Mouse (Mus musculus): ENCODE data around the gene Omt2b. TPM values are rescaled to one million over a fixed set of nuclear protein-coding genes. Genes with fewer than 3 reads are reported as not detected.
"Not testable (repeated sequence)": the region's sequence is repeated elsewhere in the genome, so short reads cannot be mapped to it uniquely, and the experiment has no call there.

The Omt2b gene
- polyA plus RNA-seq, 1 experiment from 2014 or later = not detected

- not testable (repeated sequence) for H3K4me3 ChIP-seq (ENCODE audit: low read depth, low read length); H3K4me1 ChIP-seq (ENCODE audit: control insufficient read depth, low read depth, low read length); H3K27me3 ChIP-seq (ENCODE audit: control insufficient read depth, insufficient read depth, low read depth, low read length); H3K27ac ChIP-seq (ENCODE audit: low read length); H3K36me3 ChIP-seq (ENCODE audit: control insufficient read depth, insufficient read depth); H3K4me2 ChIP-seq (ENCODE audit: low read depth, low read length); H3K9ac ChIP-seq (ENCODE audit: low read depth, low read length); ATAC-seq (ENCODE audit: low read depth); H3K9me3 ChIP-seq (replicated peaks; ENCODE audit: control insufficient read depth, low read length)
- WGBS (ENCODE audit: insufficient replicate concordance) = 33% methylated on average over 1 of the region's 1 CpGs
Observed at GRCm38 (mm10) chr9:78299143-78299542, 28.2 kb upstream of the Omt2b start.

- not testable (repeated sequence) for H3K9ac ChIP-seq (ENCODE audit: low read depth, low read length); ATAC-seq (ENCODE audit: low read depth); H3K27me3 ChIP-seq (ENCODE audit: control insufficient read depth, insufficient read depth, low read depth, low read length); H3K27ac ChIP-seq (ENCODE audit: low read length); H3K36me3 ChIP-seq (ENCODE audit: control insufficient read depth, insufficient read depth); H3K4me2 ChIP-seq (ENCODE audit: low read depth, low read length); H3K4me1 ChIP-seq (ENCODE audit: control insufficient read depth, low read depth, low read length); H3K9me3 ChIP-seq (replicated peaks; ENCODE audit: control insufficient read depth, low read length); H3K4me3 ChIP-seq (ENCODE audit: low read depth, low read length)
- WGBS (ENCODE audit: insufficient replicate concordance) = 57% methylated on average over 3 of the region's 3 CpGs
Observed at GRCm38 (mm10) chr9:78308122-78308521, 19.3 kb upstream of the Omt2b start.

GRCm38 (mm10) chr9:78314696-78315095, 12.7 kb upstream of the Omt2b start, which contains the start of gene Omt2a:
TSS of gene Omt2a (minus strand) at chr9:78314796.
- Histone ChIP-seq H3K4me3 (ENCODE audit: low read depth, low read length) (no peak within 1 kb of the TSS), H3K36me3 (ENCODE audit: control insufficient read depth, insufficient read depth) (no peaks in the 10 kb centered on the region), H3K4me2 (ENCODE audit: low read depth, low read length) (no peak within 1 kb of the TSS), H3K4me1 (ENCODE audit: control insufficient read depth, low read depth, low read length) (no peaks in the 10 kb centered on the region), H3K9ac (ENCODE audit: low read depth, low read length) (no peak within 1 kb of the TSS), H3K27ac (ENCODE audit: low read length) (no peak within 1 kb of the TSS), H3K27me3 (ENCODE audit: control insufficient read depth, insufficient read depth, low read depth, low read length) (no peaks in the 10 kb centered on the region), H3K9me3 (replicated peaks; ENCODE audit: control insufficient read depth, low read length) (no peaks in the 10 kb centered on the region)
- 53% methylated on average over 2 of the region's 2 CpGs for WGBS (ENCODE audit: insufficient replicate concordance)
- ATAC-seq (ENCODE audit: low read depth) = no peak

GRCm38 (mm10) chr9:78319499-78319898, 7.9 kb upstream of the Omt2b start:
- H3K4me3 ChIP-seq (ENCODE audit: low read depth, low read length) = no peak overlapping the region
- H3K27me3 ChIP-seq (ENCODE audit: control insufficient read depth, insufficient read depth, low read depth, low read length) = no peaks in the 10 kb centered on the region
- no peak for ATAC-seq (ENCODE audit: low read depth)
- no peaks in the 10 kb centered on the region for H3K4me1 ChIP-seq (ENCODE audit: control insufficient read depth, low read depth, low read length)
- no peaks in the 10 kb centered on the region for H3K9me3 ChIP-seq (replicated peaks; ENCODE audit: control insufficient read depth, low read length)
- WGBS (ENCODE audit: insufficient replicate concordance) = 5% methylated on average over 1 of the region's 1 CpGs
- no peak overlapping the region for H3K4me2 ChIP-seq (ENCODE audit: low read depth, low read length)
- no peak overlapping the region for H3K27ac ChIP-seq (ENCODE audit: low read length)
- H3K9ac ChIP-seq (ENCODE audit: low read depth, low read length) = no peak overlapping the region
- H3K36me3 ChIP-seq (ENCODE audit: control insufficient read depth, insufficient read depth) = no peaks in the 10 kb centered on the region

- not testable (repeated sequence) for ATAC-seq (ENCODE audit: low read depth); H3K27me3 ChIP-seq (ENCODE audit: control insufficient read depth, insufficient read depth, low read depth, low read length)
Observed at GRCm38 (mm10) chr9:78337050-78337449, 9.7 kb downstream of the Omt2b start.

GRCm38 (mm10) chr9:78340324-78340723, 12.9 kb downstream of the Omt2b start:
- H3K4me1 ChIP-seq (ENCODE audit: control insufficient read depth, low read depth, low read length); ATAC-seq (ENCODE audit: low read depth); H3K36me3 ChIP-seq (ENCODE audit: control insufficient read depth, insufficient read depth); H3K27ac ChIP-seq (ENCODE audit: low read length); H3K9ac ChIP-seq (ENCODE audit: low read depth, low read length); H3K9me3 ChIP-seq (replicated peaks; ENCODE audit: control insufficient read depth, low read length); H3K4me2 ChIP-seq (ENCODE audit: low read depth, low read length); H3K27me3 ChIP-seq (ENCODE audit: control insufficient read depth, insufficient read depth, low read depth, low read length); H3K4me3 ChIP-seq (ENCODE audit: low read depth, low read length): not testable (repeated sequence)
- WGBS (ENCODE audit: insufficient replicate concordance) = 20% methylated on average over 8 of the region's 8 CpGs

More at GRCm38 (mm10) chr9:78337050-78337449, 9.7 kb downstream of the Omt2b start:
- H3K9me3 ChIP-seq (replicated peaks; ENCODE audit: control insufficient read depth, low read length); H3K36me3 ChIP-seq (ENCODE audit: control insufficient read depth, insufficient read depth); H3K4me1 ChIP-seq (ENCODE audit: control insufficient read depth, low read depth, low read length); H3K27ac ChIP-seq (ENCODE audit: low read length); H3K9ac ChIP-seq (ENCODE audit: low read depth, low read length); H3K4me3 ChIP-seq (ENCODE audit: low read depth, low read length); H3K4me2 ChIP-seq (ENCODE audit: low read depth, low read length): not testable (repeated sequence)

GRCm38 (mm10) chr9:78342494-78342893, 15.1 kb downstream of the Omt2b start:
- not testable (repeated sequence) for ATAC-seq (ENCODE audit: low read depth)

GRCm38 (mm10) chr9:78343055-78343454, 15.7 kb downstream of the Omt2b start:
- H3K27me3 ChIP-seq (ENCODE audit: control insufficient read depth, insufficient read depth, low read depth, low read length); H3K4me1 ChIP-seq (ENCODE audit: control insufficient read depth, low read depth, low read length); H3K9ac ChIP-seq (ENCODE audit: low read depth, low read length); H3K4me3 ChIP-seq (ENCODE audit: low read depth, low read length); H3K4me2 ChIP-seq (ENCODE audit: low read depth, low read length); H3K9me3 ChIP-seq (replicated peaks; ENCODE audit: control insufficient read depth, low read length); H3K36me3 ChIP-seq (ENCODE audit: control insufficient read depth, insufficient read depth); H3K27ac ChIP-seq (ENCODE audit: low read length); ATAC-seq (ENCODE audit: low read depth): not testable (repeated sequence)
- 61% methylated on average over 9 of the region's 9 CpGs for WGBS (ENCODE audit: insufficient replicate concordance)

More at GRCm38 (mm10) chr9:78342494-78342893, 15.1 kb downstream of the Omt2b start:
- WGBS (ENCODE audit: insufficient replicate concordance) = 68% methylated on average over 4 of the region's 4 CpGs
- H3K4me3 ChIP-seq (ENCODE audit: low read depth, low read length); H3K36me3 ChIP-seq (ENCODE audit: control insufficient read depth, insufficient read depth); H3K27ac ChIP-seq (ENCODE audit: low read length); H3K9me3 ChIP-seq (replicated peaks; ENCODE audit: control insufficient read depth, low read length); H3K9ac ChIP-seq (ENCODE audit: low read depth, low read length); H3K4me1 ChIP-seq (ENCODE audit: control insufficient read depth, low read depth, low read length); H3K27me3 ChIP-seq (ENCODE audit: control insufficient read depth, insufficient read depth, low read depth, low read length); H3K4me2 ChIP-seq (ENCODE audit: low read depth, low read length): not testable (repeated sequence)

GRCm38 (mm10) chr9:78345235-78345634, 17.8 kb downstream of the Omt2b start:
- H3K4me3 ChIP-seq (ENCODE audit: low read depth, low read length); H3K4me1 ChIP-seq (ENCODE audit: control insufficient read depth, low read depth, low read length); H3K27ac ChIP-seq (ENCODE audit: low read length); H3K9me3 ChIP-seq (replicated peaks; ENCODE audit: control insufficient read depth, low read length); ATAC-seq (ENCODE audit: low read depth); H3K4me2 ChIP-seq (ENCODE audit: low read depth, low read length); H3K9ac ChIP-seq (ENCODE audit: low read depth, low read length); H3K27me3 ChIP-seq (ENCODE audit: control insufficient read depth, insufficient read depth, low read depth, low read length); H3K36me3 ChIP-seq (ENCODE audit: control insufficient read depth, insufficient read depth): not testable (repeated sequence)
- WGBS (ENCODE audit: insufficient replicate concordance) = 40% methylated on average over 4 of the region's 4 CpGs

GRCm38 (mm10) chr9:78347004-78347403, 19.6 kb downstream of the Omt2b start:
- Histone ChIP-seq H3K9ac (ENCODE audit: low read depth, low read length) (no peak overlapping the region), H3K27ac (ENCODE audit: low read length) (no peak overlapping the region), H3K4me3 (ENCODE audit: low read depth, low read length) (no peak overlapping the region), H3K4me2 (ENCODE audit: low read depth, low read length) (no peak overlapping the region), H3K4me1 (ENCODE audit: control insufficient read depth, low read depth, low read length) (no peaks in the 10 kb centered on the region), H3K9me3 (replicated peaks; ENCODE audit: control insufficient read depth, low read length) (no peaks in the 10 kb centered on the region), H3K36me3 (ENCODE audit: control insufficient read depth, insufficient read depth) (no peaks in the 10 kb centered on the region), H3K27me3 (ENCODE audit: control insufficient read depth, insufficient read depth, low read depth, low read length) (no peaks in the 10 kb centered on the region)
- 45% methylated on average over 3 of the region's 3 CpGs for WGBS (ENCODE audit: insufficient replicate concordance)
- ATAC-seq (ENCODE audit: low read depth) = no peak
